Mouse (Mus musculus): Measurements from ENCODE around the gene Gpr37l1.

Gene Gpr37l1

GRCm38 (mm10) chr1:135181880-135182623 is 14.6 kb upstream of the Gpr37l1 start:
- no peak for DNase-seq (ENCODE audit: low read depth, low spot score)

GRCm38 (mm10) chr1:135181275-135181674 is 13.8 kb upstream of the Gpr37l1 start:
- DNase-seq (ENCODE audit: low read depth, low spot score): no peak

GRCm38 (mm10) chr1:135180830-135181229 is 13.3 kb upstream of the Gpr37l1 start:
- no peak for DNase-seq (ENCODE audit: low read depth, low spot score)

GRCm38 (mm10) chr1:135178863-135179262 is 11.4 kb upstream of the Gpr37l1 start:
- DNase-seq (ENCODE audit: low read depth, low spot score): no peak

GRCm38 (mm10) chr1:135177724-135178123 is 10.2 kb upstream of the Gpr37l1 start:
- no peak for DNase-seq (ENCODE audit: low read depth, low spot score)

GRCm38 (mm10) chr1:135175176-135175575 is 7.7 kb upstream of the Gpr37l1 start:
- no peak for DNase-seq (ENCODE audit: low read depth, low spot score)

GRCm38 (mm10) chr1:135173311-135173710 is 5.8 kb upstream of the Gpr37l1 start:
- DNase-seq (ENCODE audit: low read depth, low spot score): no peak

GRCm38 (mm10) chr1:135171984-135172383 is 4.5 kb upstream of the Gpr37l1 start:
- DNase-seq (ENCODE audit: low read depth, low spot score): peak; percentile 11

- no peak for DNase-seq (ENCODE audit: low read depth, low spot score)
Measured at GRCm38 (mm10) chr1:135171202-135171601, 3.7 kb upstream of the Gpr37l1 start.

GRCm38 (mm10) chr1:135170299-135170698 is 2.8 kb upstream of the Gpr37l1 start:
- no peak for DNase-seq (ENCODE audit: low read depth, low spot score)

- DNase-seq (ENCODE audit: low read depth, low spot score): no peak
Measured at GRCm38 (mm10) chr1:135169556-135170224, 2.2 kb upstream of the Gpr37l1 start.

GRCm38 (mm10) chr1:135168453-135169200 is 1.1 kb upstream of the Gpr37l1 start:
- DNase-seq (ENCODE audit: low read depth, low spot score): no peak

- DNase-seq (ENCODE audit: low read depth, low spot score): no peak
Measured at GRCm38 (mm10) chr1:135162720-135163119, 4.8 kb downstream of the Gpr37l1 start.

GRCm38 (mm10) chr1:135160411-135161050 is 7.0 kb downstream of the Gpr37l1 start:
- DNase-seq (ENCODE audit: low read depth, low spot score): no peak

- DNase-seq (ENCODE audit: low read depth, low spot score): no peak
Measured at GRCm38 (mm10) chr1:135159556-135160123, 7.8 kb downstream of the Gpr37l1 start.

GRCm38 (mm10) chr1:135159074-135159473 is 8.4 kb downstream of the Gpr37l1 start:
- no peak for DNase-seq (ENCODE audit: low read depth, low spot score)

- DNase-seq (ENCODE audit: low read depth, low spot score): no peak
Measured at GRCm38 (mm10) chr1:135158633-135159032, 8.8 kb downstream of the Gpr37l1 start.

GRCm38 (mm10) chr1:135156300-135156699 is 11.2 kb downstream of the Gpr37l1 start:
- no peak for DNase-seq (ENCODE audit: low read depth, low spot score)

GRCm38 (mm10) chr1:135154411-135154959 is 13.0 kb downstream of the Gpr37l1 start:
- peak; percentile 73 for DNase-seq (ENCODE audit: low read depth, low spot score)

- no peak for DNase-seq (ENCODE audit: low read depth, low spot score)
Measured at GRCm38 (mm10) chr1:135154011-135154410, 13.5 kb downstream of the Gpr37l1 start.

- DNase-seq (ENCODE audit: low read depth, low spot score): no peak
Measured at GRCm38 (mm10) chr1:135148996-135149395, 18.5 kb downstream of the Gpr37l1 start.

Data from CD4-positive helper T cell, adult 2 months (primary cell).